Mouse (Mus musculus): ENCODE measurements at regions not wholly inside any gene's neighbourhood (a gene's known extent, or its start where the extent isn't known, plus 50 kb on each side); places are given as distances from the start of the nearest gene placed in this dataset.
"Not testable (repeated sequence)": the region's sequence is repeated elsewhere in the genome, so short reads cannot be mapped to it uniquely, and the experiment has no call there.

GRCm38 (mm10) chr10:81996742-81997536 is 51.0 kb upstream of the Zfp873 start:
- DNase-seq: peak; percentile 80
- 3% methylated on average over 14 of the region's 48 CpGs for WGBS
- not testable (repeated sequence) for H3K27ac ChIP-seq (ENCODE audit: insufficient read depth, low read depth, low read length); H3K36me3 ChIP-seq (ENCODE audit: control insufficient read depth, insufficient read depth, low read length); H3K4me1 ChIP-seq (ENCODE audit: control insufficient read depth, insufficient read depth, low read length); H3K27me3 ChIP-seq (replicated peaks; ENCODE audit: control insufficient read depth, insufficient read depth, low read length)
- peak overlapping the region; percentile 20; the same call in 1 of the 2 replicates for H3K4me3 ChIP-seq (ENCODE audit: insufficient read depth, low read depth, low read length)

All from kidney, adult 2 months (tissue).